Mouse (Mus musculus) liver, embryonic 16.5 days (tissue): ENCODE results near the gene Kifc3. TPM values are rescaled to one million over a fixed set of nuclear protein-coding genes. Genes with fewer than 3 reads are reported as not detected.
A peak's percentile ranks its signal among the peaks of the same experiment; 100 is the strongest.

Experiments used
- ATAC-seq: fragments of 200-750 bp; cut with Nextera tagmentation; 2 replicates; pipeline ENCODE4 v1.8.0; 2017; ENCODE audit warnings: low read depth, mild to moderate bottlenecking, moderate number of reproducible peaks, moderate library complexity
- H3K27ac ChIP-seq: fragments of 300-500 bp; sonication (generic); 2 replicates; pipeline ENCODE4 v1.5.1; 2014; ENCODE audit warnings: mild to moderate bottlenecking, low read length
- H3K27me3 ChIP-seq: fragments of 300-500 bp; sonication (generic); 2 replicates; pipeline ENCODE4 v1.6.1; 2014; ENCODE audit warnings: low read depth, low read length, mixed read lengths; ENCODE audit not compliant: control insufficient read depth, insufficient read depth
- H3K36me3 ChIP-seq: fragments of 300-500 bp; sonication (generic); 2 replicates; pipeline ENCODE4 v1.6.1; 2014; ENCODE audit warnings: mild to moderate bottlenecking; ENCODE audit not compliant: control insufficient read depth, insufficient read depth
- H3K4me1 ChIP-seq: fragments of 300-500 bp; sonication (generic); 2 replicates; pipeline ENCODE4 v1.6.1; 2014; ENCODE audit warnings: low read depth, low read length, mixed read lengths; ENCODE audit not compliant: control insufficient read depth
- H3K4me2 ChIP-seq: fragments of 300-500 bp; sonication (generic); 2 replicates; pipeline ENCODE4 v1.6.1; 2014; ENCODE audit warnings: low read depth, low read length, mixed read lengths
- H3K4me3 ChIP-seq: fragments of 300-500 bp; sonication (generic); 2 replicates; pipeline ENCODE4 v1.5.1; 2014; ENCODE audit warnings: low read depth, mild to moderate bottlenecking, low read length
- H3K9ac ChIP-seq: fragments of 300-500 bp; sonication (generic); 2 replicates; pipeline ENCODE4 v1.6.1; 2014; ENCODE audit warnings: low read depth, low read length
- H3K9me3 ChIP-seq: fragments of 300-500 bp; sonication (generic); replicated peaks from 2 replicates; pipeline ENCODE4 v1.6.1; 2016; ENCODE audit warnings: low read length; ENCODE audit not compliant: control insufficient read depth
- WGBS: fragments of 180-500 bp; shearing (Covaris S2); extraction: QIAGEN DNeasy Blood & Tissue Kit; methylation state at CpG from one replicate; pipeline ENCODE4 v1.1.7; 2014; ENCODE audit not compliant: insufficient replicate concordance; 5-methylcytosine and 5-hydroxymethylcytosine counted together
- polyA plus RNA-seq: library from polyadenylated mRNA; unstranded; fragments of >200 nt; fragmentation: Nextera tagmentation; extraction: Ambion mirVana; gene quantifications from 2 replicates; pipeline ENCODE4 v1.2.1, GENCODE M21; 2015

Kifc3 gene
- polyA plus RNA-seq, 1 experiment from 2014 or later: 5.5 TPM

DNA sequence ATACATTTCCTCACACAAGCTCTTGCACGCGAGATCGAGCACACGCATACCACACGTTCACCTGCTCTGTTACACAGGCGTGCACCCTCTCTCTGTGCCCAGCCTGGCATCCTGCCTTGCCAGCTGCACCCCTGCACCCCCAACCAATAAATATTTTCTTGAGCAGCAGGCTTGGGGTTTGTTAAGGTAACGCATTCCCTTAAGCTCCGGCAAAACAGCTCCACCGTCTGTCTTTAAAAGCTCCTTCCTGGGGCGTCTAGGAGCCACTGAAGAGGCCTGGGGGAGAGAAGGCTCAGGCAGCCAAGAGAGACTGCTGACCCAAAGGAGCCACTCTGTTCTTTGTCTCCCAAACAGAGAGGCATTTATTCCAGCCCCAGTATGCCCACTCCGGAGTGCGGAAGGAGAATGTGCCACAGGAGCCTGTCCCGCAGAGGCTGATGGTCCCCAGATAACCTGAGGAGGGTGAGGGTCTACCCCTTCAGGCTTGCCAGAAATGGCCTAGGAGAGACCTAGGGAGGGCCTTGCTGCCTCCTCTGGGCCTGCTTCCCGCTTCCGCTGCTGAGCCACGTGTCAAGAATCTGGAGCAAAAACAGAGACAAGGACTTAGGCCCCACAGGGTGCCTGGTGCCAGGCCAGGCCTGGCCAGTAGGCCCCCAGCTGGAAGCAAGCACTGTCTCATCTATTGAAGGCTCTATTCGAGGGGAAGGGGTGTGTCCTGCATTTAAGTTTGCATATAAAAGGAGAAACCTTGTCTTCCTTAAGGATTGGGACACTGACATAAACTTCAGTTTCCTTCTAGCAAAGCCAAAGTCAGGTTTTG, 59.4 kb downstream of the Kifc3 start:
- H3K4me2 ChIP-seq: no peak overlapping the region
- H3K9ac ChIP-seq: no peak overlapping the region
- WGBS: 42% methylated on average over 17 of the region's 17 CpGs
- peaks cover 8% of the 10 kb centered on the region for H3K4me1 ChIP-seq
- no peak overlapping the region for H3K27ac ChIP-seq
- ATAC-seq: no peak
- no peaks in the 10 kb centered on the region for H3K9me3 ChIP-seq
- no peak overlapping the region for H3K4me3 ChIP-seq
- H3K27me3 ChIP-seq: peaks cover 17% of the 10 kb centered on the region
- H3K36me3 ChIP-seq: no peaks in the 10 kb centered on the region

DNA sequence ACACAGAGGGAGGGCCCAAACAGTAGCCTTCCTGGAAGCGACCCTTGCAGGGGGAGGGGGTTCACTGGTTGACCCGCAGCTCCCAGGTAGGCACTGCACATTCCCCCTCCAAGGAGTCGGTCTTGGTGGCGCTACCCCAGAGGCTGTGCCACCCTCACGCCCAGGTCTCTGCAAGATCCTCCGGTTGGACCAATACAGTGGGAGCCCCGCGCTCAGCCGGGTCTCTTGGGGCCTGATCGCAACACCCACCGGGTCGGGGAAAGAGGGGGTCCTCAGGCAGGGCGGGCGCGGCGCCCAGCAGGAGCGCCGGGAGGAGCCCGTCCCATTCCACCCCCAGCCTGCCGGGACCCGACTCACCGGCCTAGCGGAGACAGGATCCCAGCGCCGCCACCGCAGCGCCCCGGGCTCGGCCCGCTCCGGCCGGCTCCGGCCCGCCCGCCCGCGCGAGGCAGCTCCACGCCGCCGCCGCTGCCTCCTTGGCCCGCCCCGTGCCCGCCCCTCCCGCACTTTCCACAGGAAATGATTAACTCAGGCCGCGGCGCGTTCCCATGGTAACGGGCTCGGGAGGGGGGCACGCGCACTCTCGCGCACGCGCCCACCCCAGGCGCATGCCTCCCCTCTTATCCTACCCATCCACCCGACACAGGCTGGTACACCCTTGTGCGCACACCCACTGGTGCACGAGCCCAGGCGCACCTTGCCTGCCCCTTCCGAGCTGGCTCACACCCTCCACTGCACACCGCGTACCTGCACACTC, 60.4 kb downstream of the Kifc3 start:
- H3K4me1 ChIP-seq: peaks cover 8% of the 10 kb centered on the region
- H3K9ac ChIP-seq: peak overlapping the region; percentile 48
- no peaks in the 10 kb centered on the region for H3K9me3 ChIP-seq
- peak overlapping the region; percentile 70 for H3K4me2 ChIP-seq
- WGBS: 3% methylated on average over 32 of the region's 66 CpGs
- H3K36me3 ChIP-seq: no peaks in the 10 kb centered on the region
- H3K27ac ChIP-seq: no peak overlapping the region
- H3K27me3 ChIP-seq: peaks cover 17% of the 10 kb centered on the region
- H3K4me3 ChIP-seq: peak overlapping the region; percentile 57
- peak; percentile 28 for ATAC-seq

DNA sequence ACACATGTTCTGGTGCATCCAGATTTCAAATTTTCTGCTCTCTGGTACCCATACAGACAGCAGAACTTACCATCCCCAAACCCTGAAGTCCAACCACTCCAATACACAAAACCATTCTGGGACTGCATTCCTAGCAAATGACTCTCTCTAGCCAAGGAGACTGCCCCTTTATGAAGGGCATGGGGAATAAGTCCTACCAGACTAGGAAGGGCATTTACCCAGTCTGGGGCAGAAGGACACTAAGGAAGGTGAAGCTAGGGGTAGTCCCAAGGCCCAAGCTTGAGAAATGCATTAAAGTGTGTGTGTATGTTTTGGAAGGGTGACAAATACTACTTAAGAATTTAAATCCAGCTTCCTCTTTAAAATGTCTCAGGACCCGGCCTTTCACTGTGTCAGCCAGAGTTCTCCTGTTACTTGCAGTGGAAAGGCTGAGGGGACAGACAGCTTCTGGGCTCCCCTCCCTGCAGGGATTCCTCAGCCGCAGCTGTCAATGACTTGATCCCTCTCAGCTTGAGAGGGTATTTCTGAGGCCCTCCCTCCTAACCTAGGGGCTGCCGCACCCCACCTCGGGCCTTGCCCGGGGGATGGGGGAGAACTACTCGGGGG, 61.0 kb downstream of the Kifc3 start:
- Histone ChIP-seq H3K36me3 (no peaks in the 10 kb centered on the region), H3K4me3 (peak overlapping the region; percentile 57), H3K9ac (peak overlapping the region; percentile 48), H3K27me3 (peaks cover 21% of the 10 kb centered on the region), H3K4me2 (peak overlapping the region; percentile 70), H3K9me3 (no peaks in the 10 kb centered on the region), H3K27ac (no peak overlapping the region), H3K4me1 (peaks cover 8% of the 10 kb centered on the region)
- WGBS: 13% methylated on average over 6 of the region's 6 CpGs
- no peak for ATAC-seq

DNA sequence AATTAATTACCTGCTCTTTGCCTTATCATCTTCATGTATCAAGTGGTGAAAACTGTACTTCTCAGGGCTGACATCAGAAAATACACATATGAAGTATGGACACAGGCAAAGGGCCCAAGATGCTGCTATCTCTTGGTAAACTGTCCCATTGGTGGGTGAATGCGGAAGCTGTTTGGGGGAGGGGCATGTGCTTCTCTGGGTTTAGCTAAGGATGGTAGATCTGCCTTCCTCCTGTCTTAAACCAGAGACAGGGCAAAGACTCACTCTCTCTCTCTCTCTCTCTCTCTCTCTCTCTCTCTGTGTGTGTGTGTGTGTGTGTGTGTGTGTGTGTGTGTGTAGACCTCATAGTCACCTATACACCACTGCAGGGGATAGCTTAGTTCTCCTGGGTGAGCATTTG, 61.6 kb downstream of the Kifc3 start:
- Histone ChIP-seq H3K36me3 (no peaks in the 10 kb centered on the region), H3K9me3 (no peaks in the 10 kb centered on the region), H3K4me1 (peaks cover 8% of the 10 kb centered on the region), H3K27ac (no peak overlapping the region), H3K9ac (no peak overlapping the region), H3K27me3 (peaks cover 21% of the 10 kb centered on the region), H3K4me3 (no peak overlapping the region), H3K4me2 (0 out of 2 replicates have a peak overlapping the region, but pooled peaks have one; percentile 70)
- ATAC-seq: no peak
- 43% methylated on average over 1 of the region's 1 CpGs for WGBS

DNA sequence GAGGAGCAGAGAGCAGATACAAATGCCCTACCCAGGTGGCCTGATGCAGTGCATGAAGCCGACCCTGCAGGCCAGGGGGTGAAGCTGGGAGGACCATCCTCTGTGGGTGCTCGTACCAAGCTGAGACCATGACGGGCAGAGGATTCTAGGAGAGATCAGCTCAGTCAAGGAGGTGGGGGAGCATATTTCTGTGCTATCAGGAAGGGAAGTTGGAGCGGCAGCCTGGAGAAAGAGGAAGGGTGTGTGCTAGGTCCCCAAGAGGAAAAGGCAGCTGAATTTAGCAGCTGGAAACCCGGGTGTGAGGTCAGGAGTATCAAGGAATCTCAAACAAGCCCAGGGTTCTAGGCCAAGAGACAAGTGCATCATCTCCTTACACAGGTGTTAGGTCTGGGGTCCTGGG, 62.1 kb downstream of the Kifc3 start:
- Histone ChIP-seq H3K4me3 (no peak overlapping the region), H3K36me3 (no peaks in the 10 kb centered on the region), H3K27ac (no peak overlapping the region), H3K27me3 (peaks cover 21% of the 10 kb centered on the region), H3K9me3 (no peaks in the 10 kb centered on the region), H3K4me2 (no peak overlapping the region), H3K9ac (no peak overlapping the region), H3K4me1 (peaks cover 8% of the 10 kb centered on the region)
- 18% methylated on average over 5 of the region's 5 CpGs for WGBS
- ATAC-seq: no peak

DNA sequence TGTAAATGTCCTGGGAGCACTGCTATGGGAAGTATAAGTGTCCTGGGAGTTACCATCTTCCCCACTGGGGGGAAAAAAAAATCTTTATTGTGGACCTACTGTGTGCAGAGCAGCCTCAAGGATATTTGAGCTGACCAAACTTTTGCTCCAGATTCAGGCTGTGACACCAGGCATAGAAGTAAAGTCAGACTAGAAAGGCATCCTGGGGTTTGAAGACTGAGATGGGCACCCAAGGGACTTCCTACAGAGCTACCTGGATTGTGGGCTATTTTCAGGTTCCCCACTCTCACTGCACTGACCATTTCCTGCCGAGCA, 63.6 kb downstream of the Kifc3 start:
- Histone ChIP-seq H3K4me1 (peaks cover 5% of the 10 kb centered on the region), H3K4me3 (no peak overlapping the region), H3K4me2 (no peak overlapping the region; the same call in 1 of the 2 replicates), H3K9me3 (no peaks in the 10 kb centered on the region), H3K27me3 (peaks cover 21% of the 10 kb centered on the region), H3K27ac (no peak overlapping the region), H3K36me3 (no peaks in the 10 kb centered on the region), H3K9ac (no peak overlapping the region)
- 8% methylated on average over 1 of the region's 1 CpGs for WGBS
- no peak for ATAC-seq

DNA sequence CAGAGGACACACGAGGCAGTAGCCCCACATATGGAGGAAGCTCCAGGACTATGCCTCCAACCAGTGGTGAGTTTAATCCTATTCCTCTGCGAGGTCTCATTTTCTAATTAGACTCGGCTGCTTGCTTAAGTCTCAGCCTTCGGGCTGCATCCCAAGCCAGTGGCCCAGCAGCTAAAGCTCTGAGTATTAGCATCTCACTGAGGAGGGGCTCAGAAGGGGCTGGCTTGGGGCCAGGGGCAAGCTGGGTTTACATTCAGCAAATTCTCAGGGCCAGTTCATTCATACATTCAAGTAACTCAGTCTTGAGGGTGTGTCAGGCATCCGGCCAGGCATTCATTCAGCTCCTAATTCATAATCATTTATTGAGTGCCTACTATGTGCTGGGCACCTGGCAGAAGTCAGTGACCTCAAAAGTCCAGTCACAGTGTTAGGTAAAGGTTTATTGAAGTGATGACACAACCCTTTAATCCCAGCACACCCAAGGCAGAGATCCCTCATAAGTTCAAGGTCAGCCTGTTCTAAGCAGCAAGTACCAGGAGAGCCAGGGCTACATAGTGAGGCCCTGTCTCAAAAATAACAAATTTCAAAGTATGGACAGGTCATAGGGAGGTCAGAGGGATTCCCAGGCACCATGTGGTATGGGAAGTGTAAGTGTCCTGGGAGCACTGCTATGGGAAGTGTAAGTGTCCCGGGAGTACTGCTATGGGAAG, 64.1 kb downstream of the Kifc3 start:
- peak overlapping the region; percentile 25 for H3K4me2 ChIP-seq
- peaks cover 21% of the 10 kb centered on the region for H3K27me3 ChIP-seq
- 27% methylated on average over 6 of the region's 6 CpGs for WGBS
- H3K9me3 ChIP-seq: no peaks in the 10 kb centered on the region
- H3K27ac ChIP-seq: peak overlapping the region; percentile 58; the same call in 1 of the 2 replicates
- no peak overlapping the region for H3K9ac ChIP-seq
- H3K4me3 ChIP-seq: peak overlapping the region; percentile 41
- no peaks in the 10 kb centered on the region for H3K36me3 ChIP-seq
- peaks cover 5% of the 10 kb centered on the region for H3K4me1 ChIP-seq
- ATAC-seq: no peak

DNA sequence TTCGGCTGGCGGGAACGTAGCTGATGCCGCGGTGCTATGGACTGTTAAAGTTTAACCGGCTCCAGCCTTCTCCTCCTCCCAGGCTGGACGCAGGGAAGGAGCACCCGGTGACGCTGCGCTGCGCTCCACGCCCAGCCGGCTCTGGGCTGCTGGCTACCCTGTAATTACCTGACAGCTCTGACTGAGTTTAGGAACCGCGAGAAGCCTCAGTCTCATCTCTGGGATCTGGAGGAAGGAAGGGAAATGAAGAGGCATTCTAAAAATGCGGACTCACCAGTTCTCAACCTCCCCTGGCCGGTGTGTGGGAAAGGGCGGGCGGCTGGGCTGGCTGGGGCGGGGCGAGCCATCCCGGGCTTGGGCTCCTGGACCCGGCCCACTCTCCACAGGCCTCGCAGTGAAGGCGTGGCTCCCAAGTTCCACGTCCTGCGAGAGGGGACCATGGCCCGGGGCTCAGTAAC, 64.9 kb downstream of the Kifc3 start:
- WGBS: 3% methylated on average over 28 of the region's 28 CpGs
- H3K4me2 ChIP-seq: peak overlapping the region; percentile 25
- peaks cover 18% of the 10 kb centered on the region for H3K27me3 ChIP-seq
- H3K9ac ChIP-seq: no peak overlapping the region
- peak overlapping the region; percentile 41 for H3K4me3 ChIP-seq
- ATAC-seq: peak; percentile 78
- peaks cover 5% of the 10 kb centered on the region; the same call in 1 of the 2 replicates for H3K4me1 ChIP-seq
- no peaks in the 10 kb centered on the region for H3K36me3 ChIP-seq
- H3K9me3 ChIP-seq: no peaks in the 10 kb centered on the region
- H3K27ac ChIP-seq: peak overlapping the region; percentile 58
